Mouse (Mus musculus) MEL (cell line): ENCODE measurements at regions not wholly inside any gene's neighbourhood (a gene's known extent, or its start where the extent isn't known, plus 50 kb on each side); places are given as distances from the start of the nearest gene placed in this dataset.

Experiments
- CTCF ChIP-seq, 3 experiments: IDR thresholded peaks in 2 of 3; conservative IDR thresholded peaks in 1 of 3; 2 replicates each; pipeline ENCODE4 v1.5.1; 2011 to 2012; ENCODE audit warnings: low read length in 3 of 3, low read depth in 2 of 3, mild to moderate bottlenecking in 2 of 3, improper control_type of control experiment in 1 of 3, inconsistent platforms in 1 of 3, mixed read lengths in 1 of 3, moderate library complexity in 1 of 3; ENCODE audit not compliant: control insufficient read depth in 1 of 3, insufficient read depth in 1 of 3, poor library complexity in 1 of 3, severe bottlenecking in 1 of 3
- ELF1 ChIP-seq: IDR thresholded peaks from 2 replicates; pipeline ENCODE4 v1.6.1; 2014; ENCODE audit warnings: low read depth, mild to moderate bottlenecking, inconsistent platforms, low read length, improper control_type of control experiment, moderate library complexity
- EP300 ChIP-seq, 2 experiments: IDR thresholded peaks; 2 replicates each; pipeline ENCODE4 v1.6.1; 2011; ENCODE audit warnings: improper control_type of control experiment in 2 of 2, low read length in 2 of 2, low read depth in 1 of 2, mild to moderate bottlenecking in 1 of 2
- GABPA ChIP-seq: IDR thresholded peaks from 2 replicates; pipeline ENCODE4 v1.6.1; 2012; ENCODE audit warnings: low read depth, mild to moderate bottlenecking, inconsistent platforms, low read length, improper control_type of control experiment, moderate library complexity
- GATA1 ChIP-seq: IDR thresholded peaks from 2 replicates; pipeline ENCODE4 v1.6.1; 2011; ENCODE audit warnings: low read depth, low read length, improper control_type of control experiment
- JUND ChIP-seq: IDR thresholded peaks from 2 replicates; pipeline ENCODE4 v1.6.1; 2011; ENCODE audit warnings: low read depth, mild to moderate bottlenecking, improper control_type of control experiment, low read length
- MAX ChIP-seq: IDR thresholded peaks from 2 replicates; pipeline ENCODE4 v1.6.1; 2011; ENCODE audit warnings: low read length, improper control_type of control experiment
- MAZ ChIP-seq: IDR thresholded peaks from 2 replicates; pipeline ENCODE4 v1.6.1; 2012; ENCODE audit warnings: low read depth, mild to moderate bottlenecking, inconsistent platforms, low read length, improper control_type of control experiment
- MYC ChIP-seq: IDR thresholded peaks from 2 replicates; pipeline ENCODE4 v1.6.1; 2011; ENCODE audit warnings: low read depth, mild to moderate bottlenecking, low read length, improper control_type of control experiment, moderate library complexity
- POLR2A ChIP-seq, 2 experiments: IDR thresholded peaks; 2 replicates each; pipeline ENCODE4 v1.6.1; 2011 to 2012; ENCODE audit warnings: low read length in 2 of 2, mild to moderate bottlenecking in 2 of 2, control low read depth in 1 of 2, improper control_type of control experiment in 1 of 2, low read depth in 1 of 2, moderate library complexity in 1 of 2; ENCODE audit not compliant: control insufficient read depth in 1 of 2, insufficient read depth in 1 of 2, poor library complexity in 1 of 2
- SIN3A ChIP-seq: IDR thresholded peaks from 2 replicates; pipeline ENCODE4 v1.6.1; 2012; ENCODE audit warnings: low read length, improper control_type of control experiment, inconsistent platforms
- USF1 ChIP-seq: IDR thresholded peaks from 2 replicates; pipeline ENCODE4 v1.6.1; 2014; ENCODE audit warnings: low read depth, mild to moderate bottlenecking, inconsistent platforms, low read length, improper control_type of control experiment, moderate library complexity
- ZKSCAN1 ChIP-seq: IDR thresholded peaks from 2 replicates; pipeline ENCODE4 v1.6.1; 2012; ENCODE audit warnings: low read depth, mild to moderate bottlenecking, inconsistent platforms, low read length, improper control_type of control experiment, moderate library complexity
- ZMIZ1 ChIP-seq: IDR thresholded peaks from 2 replicates; pipeline ENCODE4 v1.6.1; 2012; ENCODE audit warnings: low read depth, mild to moderate bottlenecking, inconsistent platforms, low read length, improper control_type of control experiment, moderate library complexity

GRCm38 (mm10) chr2:117474885-117475542 lies 132.2 kb upstream of the Rasgrp1 start:
- no peak for TF ChIP-seq SIN3A
- TF ChIP-seq ELF1 = no peak
- TF ChIP-seq GABPA = no peak
- no peak for TF ChIP-seq ZMIZ1
- TF ChIP-seq MYC = no peak
- TF ChIP-seq GATA1 = no peak
- no peak for TF ChIP-seq JUND
- no peak for TF ChIP-seq MAZ
- TF ChIP-seq USF1 = no peak
- no peak for TF ChIP-seq MAX
- no peak for TF ChIP-seq CTCF (IDR thresholded peaks at IDR 0.05 in 2 of 3, conservative IDR thresholded peaks at IDR 0.05 in 1 of 3; ENCODE audit: control insufficient read depth in 1 of 3, insufficient read depth in 1 of 3, low read depth in 2 of 3, low read length in 3 of 3, poor library complexity in 1 of 3, severe bottlenecking in 1 of 3)
- no peak for TF ChIP-seq ZKSCAN1
- TF ChIP-seq POLR2A (IDR thresholded peaks at IDR 0.05; ENCODE audit: control insufficient read depth in 1 of 2, insufficient read depth in 1 of 2, low read depth in 1 of 2, low read length in 2 of 2, poor library complexity in 1 of 2) = no peak
- no peak for TF ChIP-seq EP300 (IDR thresholded peaks at IDR 0.05; ENCODE audit: low read depth in 1 of 2, low read length in 2 of 2)
